Mouse (Mus musculus) spleen, adult 2 months (tissue): ENCODE results near the gene B3gnt4.

Experiments
- CTCF ChIP-seq: fragments of 200-500 bp; IDR thresholded peaks from 2 replicates; pipeline ENCODE4 v1.5.1; 2011; ENCODE audit warnings: mild to moderate bottlenecking, inconsistent platforms; ENCODE audit not compliant: insufficient read depth, insufficient read length, insufficient replicate concordance; ENCODE audit errors: extremely low read depth
- POLR2A ChIP-seq: fragments of 200-500 bp; IDR thresholded peaks from 2 replicates; pipeline ENCODE4 v1.6.1; 2011; ENCODE audit warnings: low read depth, low read length, inconsistent platforms

DNA sequence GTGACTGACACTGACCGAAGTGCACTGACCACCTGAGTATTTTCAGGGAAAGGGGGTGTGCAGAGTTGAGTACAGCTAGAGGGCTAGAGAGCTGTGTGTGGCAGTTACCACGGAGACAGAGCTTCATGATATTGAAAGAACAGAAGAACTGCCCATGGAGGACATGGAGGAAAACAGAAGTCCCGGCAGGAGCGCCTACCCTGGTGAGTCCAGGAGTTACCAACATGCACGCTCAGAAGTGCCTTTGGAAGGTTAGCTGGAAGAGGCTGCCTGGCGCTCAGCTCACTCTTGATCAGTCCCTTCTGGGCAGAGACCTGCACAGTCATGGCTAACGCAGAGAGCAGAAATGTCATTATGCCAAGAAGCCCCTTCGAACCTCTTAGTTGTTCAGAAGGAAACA is 19.8 kb downstream of the B3gnt4 start:
- TF ChIP-seq CTCF (no peak), POLR2A (no peak)
